Mouse (Mus musculus) kidney, adult 2 months (tissue): Measurements from ENCODE around the gene Rfc5. TPM values are rescaled to one million over a fixed set of nuclear protein-coding genes. Genes with fewer than 3 reads are reported as not detected.

Experiments
- DNase-seq: peaks from one replicate; pipeline ENCODE4 v3.0.0; 2021
- H3K27ac ChIP-seq: fragments of 200-500 bp; 2 replicates; pipeline ENCODE4 v1.5.1; 2012; ENCODE audit warnings: low read depth, low read length, control low read depth, inconsistent platforms; ENCODE audit not compliant: insufficient read depth
- H3K27me3 ChIP-seq: fragments of 200-500 bp; replicated peaks from 2 replicates; pipeline ENCODE4 v1.6.1; 2012; ENCODE audit warnings: mild to moderate bottlenecking, moderate library complexity, low read length, inconsistent platforms; ENCODE audit not compliant: control insufficient read depth, insufficient read depth
- H3K36me3 ChIP-seq: fragments of 200-500 bp; 2 replicates; pipeline ENCODE4 v1.6.1; 2012; ENCODE audit warnings: mild to moderate bottlenecking, moderate library complexity, low read length, inconsistent platforms; ENCODE audit not compliant: control insufficient read depth, insufficient read depth
- H3K4me1 ChIP-seq: fragments of 200-500 bp; 2 replicates; pipeline ENCODE4 v1.6.1; 2011; ENCODE audit warnings: low read length; ENCODE audit not compliant: control insufficient read depth, insufficient read depth
- H3K4me3 ChIP-seq: fragments of 200-500 bp; 2 replicates; pipeline ENCODE4 v1.5.1; 2011; ENCODE audit warnings: mild to moderate bottlenecking, low read depth, low read length, control low read depth; ENCODE audit not compliant: insufficient read depth
- CTCF ChIP-seq: fragments of 200-500 bp; conservative IDR thresholded peaks from 2 replicates; pipeline ENCODE4 v1.5.1; 2011; ENCODE audit warnings: low read depth, mild to moderate bottlenecking, control low read depth, low read length, moderate library complexity, mixed read lengths; ENCODE audit not compliant: insufficient read depth, insufficient read length
- POLR2A ChIP-seq: fragments of 200-500 bp; IDR thresholded peaks from one replicate; pipeline ENCODE4 v1.6.1; 2011; ENCODE audit warnings: low read depth, low read length, control low read depth
- WGBS: fragments of 180-500 bp; shearing (Covaris S2); methylation state at CpG from one replicate; pipeline ENCODE4 v1.1.7; 2018; 5-methylcytosine and 5-hydroxymethylcytosine counted together
- polyA plus RNA-seq: library from polyadenylated mRNA; depleted of rRNA; stranded (reverse); fragments of >200 nt; gene quantifications from 2 replicates; pipeline ENCODE4 v1.2.3, GENCODE M21; 2012

Rfc5 gene
- polyA plus RNA-seq, 1 experiment: 12.9 TPM

DNA sequence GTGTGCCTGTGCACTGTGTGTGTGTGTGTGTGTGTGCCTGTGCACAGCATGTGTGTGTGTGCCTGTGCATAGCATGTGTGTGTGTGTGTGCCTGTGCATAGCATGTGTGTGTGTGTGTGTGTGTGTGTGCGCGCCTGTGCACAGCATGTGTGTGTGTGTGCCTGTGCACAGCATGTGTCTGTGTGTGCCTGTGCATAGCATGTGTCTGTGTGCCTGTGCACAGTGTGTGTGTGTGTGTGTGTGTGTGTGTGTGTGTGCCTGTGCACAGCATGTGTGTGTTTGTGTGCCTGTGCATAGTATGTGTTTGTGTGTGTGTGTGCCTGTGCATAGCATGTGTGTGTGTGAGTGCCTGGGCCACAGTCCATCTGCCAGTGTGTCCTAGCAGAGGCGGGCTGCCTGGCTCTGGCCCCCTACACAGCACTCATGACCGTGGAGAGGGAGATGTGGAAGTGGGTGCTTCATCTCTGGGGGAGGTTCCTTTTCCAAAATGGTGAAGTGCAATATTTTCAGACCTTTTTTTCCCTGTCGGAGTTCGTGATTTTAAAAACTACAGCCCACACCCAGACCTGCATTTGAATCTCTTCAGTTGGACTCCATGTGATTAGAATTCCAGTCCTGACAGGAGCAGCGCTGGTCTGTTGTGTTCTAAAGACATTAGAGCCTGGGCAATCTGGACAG lies 14.3 kb downstream of the Rfc5 start:
- 85% methylated on average over 7 of the region's 7 CpGs for WGBS
- H3K36me3 ChIP-seq: no peaks in the 10 kb centered on the region
- peaks cover 9% of the 10 kb centered on the region; the same call in 1 of the 2 replicates for H3K4me1 ChIP-seq
- DNase-seq: no peak
- H3K27ac ChIP-seq: no peak overlapping the region
- TF ChIP-seq POLR2A (no peak), CTCF (no peak)
- H3K27me3 ChIP-seq: no peaks in the 10 kb centered on the region
- no peak overlapping the region for H3K4me3 ChIP-seq

DNA sequence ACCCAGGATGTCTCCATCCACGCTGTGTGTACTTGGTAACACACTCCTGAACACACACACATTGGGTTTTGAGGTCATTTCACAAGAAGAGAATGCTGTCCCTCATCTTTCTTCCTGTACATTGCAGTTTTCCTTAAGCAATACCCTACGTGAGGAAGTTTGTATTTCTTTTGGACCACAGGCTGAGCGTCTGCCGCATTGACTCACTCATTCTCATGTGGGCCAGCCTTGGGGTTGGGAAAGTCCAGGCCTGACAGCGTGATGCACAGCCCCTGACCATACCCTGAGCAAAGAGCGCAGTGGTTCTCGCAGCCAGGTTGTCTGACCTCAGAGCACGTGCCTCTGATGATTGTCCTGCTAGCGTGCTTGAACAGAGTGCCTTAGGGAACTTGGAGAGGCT lies 15.4 kb downstream of the Rfc5 start:
- Histone ChIP-seq H3K27ac (no peak overlapping the region), H3K4me3 (no peak overlapping the region), H3K27me3 (no peaks in the 10 kb centered on the region), H3K36me3 (no peaks in the 10 kb centered on the region), H3K4me1 (peaks cover 9% of the 10 kb centered on the region; the same call in 1 of the 2 replicates)
- DNase-seq: no peak
- no peak for TF ChIP-seq POLR2A
- no peak for TF ChIP-seq CTCF
- 93% methylated on average over 9 of the region's 9 CpGs for WGBS

DNA sequence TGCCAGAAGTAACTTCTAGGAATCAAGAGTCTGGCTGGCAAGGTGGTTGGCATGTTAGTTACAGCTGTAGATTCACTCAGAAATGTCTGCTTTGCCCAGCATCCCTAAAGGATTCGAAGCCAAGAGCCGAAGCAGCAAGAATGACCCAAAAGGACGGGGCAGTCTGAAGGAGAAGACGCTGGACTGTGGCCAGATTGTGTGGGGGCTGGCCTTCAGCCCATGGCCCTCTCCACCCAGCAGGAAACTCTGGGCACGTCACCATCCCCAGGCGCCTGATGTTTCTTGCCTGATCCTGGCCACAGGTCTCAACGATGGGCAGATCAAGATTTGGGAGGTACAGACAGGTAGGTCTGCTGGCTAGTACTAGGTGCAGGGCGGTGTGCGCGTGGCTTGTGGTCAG lies 18.3 kb downstream of the Rfc5 start:
- no peaks in the 10 kb centered on the region; the same call in 1 of the 2 replicates for H3K36me3 ChIP-seq
- H3K27me3 ChIP-seq: no peaks in the 10 kb centered on the region
- H3K4me3 ChIP-seq: no peak overlapping the region
- no peak overlapping the region for H3K27ac ChIP-seq
- WGBS: 29% methylated on average over 10 of the region's 10 CpGs
- peak; percentile 82 for DNase-seq
- H3K4me1 ChIP-seq: peaks cover 18% of the 10 kb centered on the region
- no peak for TF ChIP-seq CTCF
- no peak for TF ChIP-seq POLR2A

- Histone ChIP-seq H3K4me3 (no peak overlapping the region), H3K27me3 (no peaks in the 10 kb centered on the region), H3K27ac (no peak overlapping the region), H3K36me3 (no peaks in the 10 kb centered on the region; the same call in 1 of the 2 replicates), H3K4me1 (peaks cover 44% of the 10 kb centered on the region)
- DNase-seq: peak; percentile 38
- WGBS: 37% methylated on average over 8 of the region's 8 CpGs
- TF ChIP-seq CTCF: no peak
- no peak for TF ChIP-seq POLR2A
These were observed 21.6 kb downstream of the Rfc5 start for GRCm38 (mm10) chr5:117367206-117367605.

GRCm38 (mm10) chr5:117365904-117366561 lies 22.8 kb downstream of the Rfc5 start:
- Histone ChIP-seq H3K27ac (peak overlapping the region; percentile 90), H3K36me3 (no peaks in the 10 kb centered on the region; the same call in 1 of the 2 replicates), H3K4me3 (no peak overlapping the region), H3K4me1 (peaks cover 55% of the 10 kb centered on the region), H3K27me3 (no peaks in the 10 kb centered on the region)
- no peak for TF ChIP-seq CTCF
- TF ChIP-seq POLR2A: no peak
- DNase-seq: peak; percentile 79
- 58% methylated on average over 13 of the region's 13 CpGs for WGBS

GRCm38 (mm10) chr5:117364821-117365220 lies 24.0 kb downstream of the Rfc5 start:
- no peaks in the 10 kb centered on the region for H3K27me3 ChIP-seq
- whole genome bisulfite sequencing: 52% methylated on average over 3 of the region's 3 CpGs
- no peak overlapping the region for H3K4me3 ChIP-seq
- H3K4me1 ChIP-seq: peaks cover 56% of the 10 kb centered on the region
- H3K36me3 ChIP-seq: no peaks in the 10 kb centered on the region; the same call in 1 of the 2 replicates
- TF ChIP-seq CTCF: no peak
- TF ChIP-seq POLR2A: no peak
- H3K27ac ChIP-seq: 0 out of 2 replicates have a peak overlapping the region, but pooled peaks have one; percentile 41
- DNase-seq: no peak
